Mouse (Mus musculus): Measurements from ENCODE around the gene Ucp3.

Ucp3 gene

GRCm38 (mm10) chr7:100472777-100473176 lies at the start of gene Ucp3:
Gene Ucp3, plus strand, starts transcription at chr7:100472990.
- no peak for DNase-seq (ENCODE audit: low read depth)

GRCm38 (mm10) chr7:100425795-100426194 lies 47.0 kb upstream of the Ucp3 start:
- no peak for DNase-seq (ENCODE audit: low read depth)

GRCm38 (mm10) chr7:100429102-100429501 lies 43.7 kb upstream of the Ucp3 start:
- DNase-seq (ENCODE audit: low read depth): peak; percentile 27

GRCm38 (mm10) chr7:100429911-100430310 lies 42.9 kb upstream of the Ucp3 start:
- DNase-seq (ENCODE audit: low read depth): no peak

GRCm38 (mm10) chr7:100431103-100431502 lies 41.7 kb upstream of the Ucp3 start:
- no peak for DNase-seq (ENCODE audit: low read depth)

- DNase-seq (ENCODE audit: low read depth): no peak
Observed at GRCm38 (mm10) chr7:100433295-100433694, 39.5 kb upstream of the Ucp3 start.

GRCm38 (mm10) chr7:100443728-100444127 lies 29.1 kb upstream of the Ucp3 start:
- DNase-seq (ENCODE audit: low read depth): no peak

GRCm38 (mm10) chr7:100446271-100446670 lies 26.5 kb upstream of the Ucp3 start:
- no peak for DNase-seq (ENCODE audit: low read depth)

- no peak for DNase-seq (ENCODE audit: low read depth)
Observed at GRCm38 (mm10) chr7:100448530-100448929, 24.3 kb upstream of the Ucp3 start.

GRCm38 (mm10) chr7:100448985-100449384 lies 23.8 kb upstream of the Ucp3 start:
- DNase-seq (ENCODE audit: low read depth): no peak

- DNase-seq (ENCODE audit: low read depth): no peak
Observed at GRCm38 (mm10) chr7:100458153-100458552, 14.6 kb upstream of the Ucp3 start.

- DNase-seq (ENCODE audit: low read depth): no peak
Observed at GRCm38 (mm10) chr7:100459862-100460261, 12.9 kb upstream of the Ucp3 start.

- peak; percentile 61 for DNase-seq (ENCODE audit: low read depth)
Observed at GRCm38 (mm10) chr7:100461621-100462151, 11.1 kb upstream of the Ucp3 start.

GRCm38 (mm10) chr7:100463194-100463593 lies 9.6 kb upstream of the Ucp3 start:
- DNase-seq (ENCODE audit: low read depth): no peak

- no peak for DNase-seq (ENCODE audit: low read depth)
Observed at GRCm38 (mm10) chr7:100463757-100464156, 9.0 kb upstream of the Ucp3 start.

GRCm38 (mm10) chr7:100464248-100464647 lies 8.5 kb upstream of the Ucp3 start:
- no peak for DNase-seq (ENCODE audit: low read depth)

GRCm38 (mm10) chr7:100465248-100465647 lies 7.5 kb upstream of the Ucp3 start:
- DNase-seq (ENCODE audit: low read depth): peak; percentile 65

- DNase-seq (ENCODE audit: low read depth): peak; percentile 86
Observed at GRCm38 (mm10) chr7:100465656-100466309, 7.0 kb upstream of the Ucp3 start.

- no peak for DNase-seq (ENCODE audit: low read depth)
Observed at GRCm38 (mm10) chr7:100466781-100467510, 5.8 kb upstream of the Ucp3 start.

GRCm38 (mm10) chr7:100468761-100469160 lies 4.0 kb upstream of the Ucp3 start:
- DNase-seq (ENCODE audit: low read depth): no peak

GRCm38 (mm10) chr7:100469502-100469901 lies 3.3 kb upstream of the Ucp3 start:
- DNase-seq (ENCODE audit: low read depth): no peak

- no peak for DNase-seq (ENCODE audit: low read depth)
Observed at GRCm38 (mm10) chr7:100470796-100471406, 1.9 kb upstream of the Ucp3 start.

GRCm38 (mm10) chr7:100471407-100471797 lies 1.4 kb upstream of the Ucp3 start:
- DNase-seq (ENCODE audit: low read depth): no peak

Measured in fibroblast of lung, adult 2 months (primary cell).